Mouse (Mus musculus): ENCODE data around the gene Steap4.

DNA sequence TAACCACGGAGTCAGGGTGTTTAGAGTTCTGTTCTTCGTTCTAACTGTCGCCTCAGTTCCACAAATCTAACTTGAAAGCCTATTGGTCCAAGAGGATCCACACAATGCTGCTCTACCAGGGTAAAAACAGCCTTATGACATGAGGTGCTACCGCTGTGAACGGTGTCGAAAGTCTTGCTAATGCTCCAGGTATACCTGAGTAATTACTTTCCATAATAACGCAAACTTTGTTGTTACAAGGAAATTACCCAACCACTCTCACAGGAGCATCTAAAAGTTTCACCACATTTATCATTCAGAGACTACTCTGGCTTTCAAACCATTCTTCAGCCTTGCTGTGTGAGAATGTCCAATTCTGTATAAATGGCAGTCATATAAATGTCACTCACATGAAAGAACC is 856 bp downstream of the Steap4 start:
- TF ChIP-seq POLR2A (IDR thresholded peaks at IDR 0.05; ENCODE audit: insufficient read depth, low read depth, low read length) = no peak
- no peak for TF ChIP-seq CTCF (IDR thresholded peaks at IDR 0.05; ENCODE audit: insufficient read depth, low read depth, low read length)

Measured in olfactory bulb, adult 2 months (tissue).